Mouse (Mus musculus): ENCODE results near the gene Cdc16. TPM values are rescaled to one million over a fixed set of nuclear protein-coding genes. Genes with fewer than 3 reads are reported as not detected.
A peak's percentile ranks its signal among the peaks of the same experiment; 100 is the strongest.
"Not testable (repeated sequence)": the region's sequence is repeated elsewhere in the genome, so short reads cannot be mapped to it uniquely, and the experiment has no call there.

The Cdc16 gene
- polyA plus RNA-seq (2014; fragmentation: Nextera tagmentation; extraction: Ambion mirVana), result 154 and 160 TPM in 2 replicates

DNA sequence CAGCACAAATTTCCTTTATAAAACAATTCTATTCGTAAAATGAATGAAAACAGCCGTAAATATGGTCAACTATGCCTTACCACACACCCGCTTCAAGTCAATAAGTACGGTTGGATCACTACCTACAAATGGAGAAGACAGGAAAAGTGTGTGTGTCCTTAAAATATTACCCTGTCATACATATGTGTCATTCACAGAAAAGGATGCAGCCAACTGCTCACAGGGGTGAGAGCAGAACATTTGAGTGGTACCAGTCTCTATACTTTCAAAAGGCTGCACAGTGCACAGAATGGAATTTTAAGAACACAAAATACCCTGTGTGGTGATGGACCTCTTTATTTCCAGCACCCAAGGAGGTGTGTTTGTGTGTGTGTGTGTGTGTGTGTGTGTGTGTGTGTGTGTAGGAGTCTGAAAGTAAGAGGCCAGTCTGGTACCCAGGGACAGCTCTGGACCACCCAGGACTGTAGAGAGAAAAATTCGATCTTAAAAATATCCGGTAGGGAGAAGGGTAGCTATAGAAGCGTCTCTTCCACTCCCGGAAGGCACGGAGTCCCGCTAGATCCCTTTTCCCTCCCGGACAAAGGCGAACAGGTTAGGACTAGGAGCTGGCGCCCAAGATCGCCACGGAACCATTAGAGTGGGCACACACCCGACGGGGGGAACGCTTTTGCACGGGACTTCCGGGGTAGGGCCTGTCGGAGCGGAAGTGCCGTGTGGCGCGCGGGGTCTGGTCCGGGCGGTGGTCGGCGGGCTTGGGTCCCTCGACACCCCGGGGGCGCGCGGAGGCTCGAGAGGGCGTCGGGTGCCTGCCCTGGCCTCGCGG, at the start of gene Cdc16:
Gene Cdc16, plus strand, starts transcription at position 695 of the 823 bp plus-strand sequence.
- H3K27ac ChIP-seq (ENCODE audit: low read depth, low read length), result peak within 1 kb of the TSS; percentile 72
- no peaks in the 10 kb centered on the region for H3K27me3 ChIP-seq (ENCODE audit: control insufficient read depth, insufficient read depth, low read length)
- H3K9me3 ChIP-seq (replicated peaks; ENCODE audit: control insufficient read depth, low read length), result no peaks in the 10 kb centered on the region
- ATAC-seq (replicated peaks; ENCODE audit: insufficient number of reproducible peaks, low FRiP score, low TSS enrichment), result peak; percentile 90
- H3K36me3 ChIP-seq (ENCODE audit: control insufficient read depth, insufficient read depth, low read length), result peaks cover 5% of the 10 kb centered on the region; the same call in 1 of the 2 replicates
- peak within 1 kb of the TSS; percentile 81 for H3K4me3 ChIP-seq (ENCODE audit: low read depth, low read length)
- WGBS (ENCODE audit: insufficient replicate concordance), result 9% methylated on average over 36 of the region's 40 CpGs
- H3K9ac ChIP-seq (ENCODE audit: low read depth, low read length), result peak within 1 kb of the TSS; percentile 87
- peaks cover 8% of the 10 kb centered on the region for H3K4me1 ChIP-seq (ENCODE audit: control insufficient read depth, insufficient read depth, low read length)
- H3K4me2 ChIP-seq, result peak within 1 kb of the TSS; percentile 88

DNA sequence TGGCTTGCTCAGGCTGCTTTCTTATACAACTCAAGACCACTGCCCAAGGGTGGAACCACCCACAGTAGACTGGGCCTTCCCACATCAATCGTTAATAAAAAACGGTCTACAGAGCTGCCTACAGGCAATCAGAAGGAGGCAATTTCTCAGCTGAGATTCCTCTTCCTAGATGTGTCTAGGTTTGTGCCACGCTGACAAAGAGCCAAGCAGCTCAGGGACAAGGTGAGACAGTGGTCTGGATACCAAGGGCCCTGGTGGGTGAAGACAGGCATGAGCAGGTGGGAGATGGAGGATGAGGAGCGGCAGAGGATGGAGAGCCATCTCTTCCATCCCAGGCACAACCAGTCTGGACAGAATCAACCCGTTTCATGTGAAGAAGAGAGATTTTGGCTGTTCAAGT, 49.0 kb upstream of the Cdc16 start:
- H3K4me3 ChIP-seq (ENCODE audit: low read depth, low read length), result no peak overlapping the region
- no peaks in the 10 kb centered on the region for H3K9me3 ChIP-seq (replicated peaks; ENCODE audit: control insufficient read depth, low read length)
- no peak overlapping the region for H3K27ac ChIP-seq (ENCODE audit: low read depth, low read length)
- H3K27me3 ChIP-seq (ENCODE audit: control insufficient read depth, insufficient read depth, low read length), result no peaks in the 10 kb centered on the region
- no peaks in the 10 kb centered on the region for H3K36me3 ChIP-seq (ENCODE audit: control insufficient read depth, insufficient read depth, low read length)
- no peak overlapping the region for H3K4me2 ChIP-seq
- no peak for ATAC-seq (replicated peaks; ENCODE audit: insufficient number of reproducible peaks, low FRiP score, low TSS enrichment)
- WGBS (ENCODE audit: insufficient replicate concordance), result 79% methylated on average over 5 of the region's 5 CpGs
- 0 out of 2 replicates have a peak, but pooled peaks cover 4% of the 10 kb centered on the region for H3K4me1 ChIP-seq (ENCODE audit: control insufficient read depth, insufficient read depth, low read length)
- no peak overlapping the region for H3K9ac ChIP-seq (ENCODE audit: low read depth, low read length)

DNA sequence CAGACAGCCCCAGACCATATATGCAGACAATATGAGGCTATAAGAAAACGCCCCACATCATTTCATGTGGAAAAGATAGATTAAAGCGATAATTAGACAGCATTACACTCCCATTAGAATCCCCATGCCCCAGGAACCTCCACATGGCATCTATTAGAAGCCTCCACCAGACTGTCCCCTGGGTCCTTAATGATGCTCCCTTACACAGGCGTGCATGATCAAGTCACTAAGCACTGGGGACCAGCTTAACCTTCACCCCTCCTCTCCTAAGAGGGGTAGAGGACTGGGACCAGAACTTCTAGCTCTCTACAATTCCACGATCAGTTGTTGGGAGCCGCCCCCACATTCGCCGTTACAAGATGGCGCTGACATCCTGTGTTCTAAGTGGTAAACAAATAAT, 38.5 kb upstream of the Cdc16 start:
- 92% methylated on average over 8 of the region's 8 CpGs for WGBS (ENCODE audit: insufficient replicate concordance)
- no peak overlapping the region for H3K4me3 ChIP-seq (ENCODE audit: low read depth, low read length)

GRCm38 (mm10) chr8:13725722-13726121, 31.8 kb upstream of the Cdc16 start:
- Histone ChIP-seq H3K9me3 (replicated peaks; ENCODE audit: control insufficient read depth, low read length) (no peaks in the 10 kb centered on the region), H3K27ac (ENCODE audit: low read depth, low read length) (no peak overlapping the region), H3K4me2 (no peak overlapping the region), H3K9ac (ENCODE audit: low read depth, low read length) (no peak overlapping the region), H3K27me3 (ENCODE audit: control insufficient read depth, insufficient read depth, low read length) (no peaks in the 10 kb centered on the region), H3K36me3 (ENCODE audit: control insufficient read depth, insufficient read depth, low read length) (no peaks in the 10 kb centered on the region), H3K4me3 (ENCODE audit: low read depth, low read length) (no peak overlapping the region), H3K4me1 (ENCODE audit: control insufficient read depth, insufficient read depth, low read length) (no peaks in the 10 kb centered on the region)
- ATAC-seq (replicated peaks; ENCODE audit: insufficient number of reproducible peaks, low FRiP score, low TSS enrichment), result no peak

More for the DNA sequence above, 38.5 kb upstream of the Cdc16 start:
- ATAC-seq (replicated peaks; ENCODE audit: insufficient number of reproducible peaks, low FRiP score, low TSS enrichment), result no peak
- Histone ChIP-seq H3K27ac (ENCODE audit: low read depth, low read length) (no peak overlapping the region), H3K27me3 (ENCODE audit: control insufficient read depth, insufficient read depth, low read length) (no peaks in the 10 kb centered on the region), H3K4me2 (no peak overlapping the region), H3K9me3 (replicated peaks; ENCODE audit: control insufficient read depth, low read length) (no peaks in the 10 kb centered on the region), H3K36me3 (ENCODE audit: control insufficient read depth, insufficient read depth, low read length) (no peaks in the 10 kb centered on the region), H3K4me1 (ENCODE audit: control insufficient read depth, insufficient read depth, low read length) (no peaks in the 10 kb centered on the region), H3K9ac (ENCODE audit: low read depth, low read length) (no peak overlapping the region)

DNA sequence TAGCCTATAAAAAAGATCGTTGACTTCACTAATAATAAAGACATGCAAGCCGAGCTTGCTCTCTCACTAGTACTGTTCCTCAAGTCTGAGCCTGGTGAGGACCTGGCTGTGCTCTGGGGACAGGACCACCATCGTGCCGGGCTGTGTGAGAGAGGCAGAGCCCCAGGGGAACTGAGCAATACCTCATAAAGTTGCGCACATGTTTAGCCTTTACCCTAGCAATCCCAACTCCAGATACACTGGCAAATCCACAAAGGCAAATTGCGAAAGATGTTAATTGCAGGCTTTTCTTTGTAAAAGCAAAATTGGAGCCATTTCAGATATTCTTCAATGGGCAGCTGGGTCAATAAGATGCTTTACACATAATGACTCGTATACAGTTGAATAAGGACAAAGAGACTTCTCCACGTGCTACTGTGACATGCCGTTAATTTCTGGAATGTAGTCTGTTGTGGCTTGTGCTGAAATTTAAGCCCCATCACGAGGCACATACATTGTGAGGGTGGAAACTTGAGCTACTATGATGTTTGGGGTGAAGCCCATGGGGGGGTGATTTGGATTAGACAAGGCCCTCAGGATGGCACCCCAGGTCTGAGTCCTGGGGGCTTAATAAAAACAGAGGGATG, 29.9 kb upstream of the Cdc16 start:
- no peak for ATAC-seq (replicated peaks; ENCODE audit: insufficient number of reproducible peaks, low FRiP score, low TSS enrichment)
- WGBS (ENCODE audit: insufficient replicate concordance), result 78% methylated on average over 10 of the region's 10 CpGs
- Histone ChIP-seq H3K9ac (ENCODE audit: low read depth, low read length) (no peak overlapping the region), H3K27ac (ENCODE audit: low read depth, low read length) (no peak overlapping the region), H3K4me3 (ENCODE audit: low read depth, low read length) (no peak overlapping the region), H3K4me1 (ENCODE audit: control insufficient read depth, insufficient read depth, low read length) (no peaks in the 10 kb centered on the region), H3K4me2 (no peak overlapping the region), H3K27me3 (ENCODE audit: control insufficient read depth, insufficient read depth, low read length) (no peaks in the 10 kb centered on the region), H3K9me3 (replicated peaks; ENCODE audit: control insufficient read depth, low read length) (no peaks in the 10 kb centered on the region), H3K36me3 (ENCODE audit: control insufficient read depth, insufficient read depth, low read length) (no peaks in the 10 kb centered on the region)

GRCm38 (mm10) chr8:13740323-13740770, 17.1 kb upstream of the Cdc16 start:
- peak; percentile 72 for ATAC-seq (replicated peaks; ENCODE audit: insufficient number of reproducible peaks, low FRiP score, low TSS enrichment)
- Histone ChIP-seq H3K9me3 (replicated peaks; ENCODE audit: control insufficient read depth, low read length) (no peaks in the 10 kb centered on the region), H3K4me1 (ENCODE audit: control insufficient read depth, insufficient read depth, low read length) (no peaks in the 10 kb centered on the region), H3K4me2 (no peak overlapping the region), H3K27ac (ENCODE audit: low read depth, low read length) (peak overlapping the region; percentile 68), H3K27me3 (ENCODE audit: control insufficient read depth, insufficient read depth, low read length) (no peaks in the 10 kb centered on the region), H3K4me3 (ENCODE audit: low read depth, low read length) (no peak overlapping the region), H3K36me3 (ENCODE audit: control insufficient read depth, insufficient read depth, low read length) (no peaks in the 10 kb centered on the region), H3K9ac (ENCODE audit: low read depth, low read length) (no peak overlapping the region)
- whole genome bisulfite sequencing (ENCODE audit: insufficient replicate concordance), result 22% methylated on average over 6 of the region's 6 CpGs

DNA sequence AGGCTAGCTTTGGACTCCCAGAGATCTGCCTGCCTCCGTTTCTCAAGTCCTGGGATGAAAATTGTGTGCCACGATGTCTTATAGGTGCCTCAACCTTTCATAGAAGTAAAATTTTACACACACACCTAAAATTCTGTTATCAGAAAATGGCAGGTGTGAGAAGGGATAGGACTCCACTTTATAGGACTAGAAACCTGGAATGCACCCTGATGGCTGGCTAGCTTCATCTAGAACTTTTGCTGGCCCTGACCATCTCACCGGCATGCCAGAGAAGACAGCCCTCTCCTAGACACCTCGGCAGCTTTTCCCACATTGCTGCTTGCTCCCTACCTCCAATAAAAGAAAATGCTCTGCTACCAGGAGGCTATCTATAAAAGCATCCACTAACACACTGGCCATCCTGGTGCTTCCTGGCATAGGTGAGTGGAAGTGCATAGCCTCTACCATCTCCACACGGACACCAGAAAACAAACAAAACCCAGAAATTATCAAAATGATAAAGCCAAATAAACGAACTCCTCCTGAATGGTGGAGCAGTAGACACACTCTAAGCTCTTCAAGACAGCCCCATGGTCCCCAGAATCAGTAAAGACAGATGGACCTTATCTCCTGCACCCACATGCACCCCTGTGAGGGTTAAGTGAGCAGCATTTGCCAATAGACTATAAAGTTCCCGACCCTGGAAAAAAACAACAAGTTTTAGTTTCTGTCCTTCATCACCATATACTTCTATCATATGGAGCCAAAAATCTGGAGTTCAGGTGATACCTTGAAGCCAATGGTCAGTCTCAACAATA, 16.5 kb upstream of the Cdc16 start:
- no peaks in the 10 kb centered on the region for H3K9me3 ChIP-seq (replicated peaks; ENCODE audit: control insufficient read depth, low read length)

DNA sequence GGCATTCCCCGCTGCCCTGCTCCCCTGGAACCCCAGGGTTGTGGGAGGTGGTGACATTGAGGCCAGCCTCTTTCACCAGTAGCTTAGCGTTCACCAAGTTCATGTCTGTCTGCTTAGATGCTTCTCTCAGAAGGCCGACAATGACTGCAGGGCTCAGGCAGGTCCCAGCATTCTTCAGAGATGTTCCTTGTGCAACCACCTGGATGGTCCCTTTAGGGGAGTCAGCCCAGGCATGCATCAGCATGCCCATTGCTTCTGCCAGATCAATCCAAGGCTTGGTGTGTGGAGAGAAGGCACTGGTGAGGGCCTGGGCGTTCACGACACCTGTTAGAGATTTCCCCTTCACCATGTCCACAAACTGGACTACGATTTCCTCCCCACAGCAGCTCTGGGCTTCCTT, 11.3 kb upstream of the Cdc16 start:
- 93% methylated on average over 5 of the region's 6 CpGs for WGBS (ENCODE audit: insufficient replicate concordance)
- not testable (repeated sequence) for H3K27ac ChIP-seq (ENCODE audit: low read depth, low read length); H3K9ac ChIP-seq (ENCODE audit: low read depth, low read length); ATAC-seq (replicated peaks; ENCODE audit: insufficient number of reproducible peaks, low FRiP score, low TSS enrichment); H3K4me2 ChIP-seq; H3K27me3 ChIP-seq (ENCODE audit: control insufficient read depth, insufficient read depth, low read length); H3K4me1 ChIP-seq (ENCODE audit: control insufficient read depth, insufficient read depth, low read length); H3K4me3 ChIP-seq (ENCODE audit: low read depth, low read length); H3K9me3 ChIP-seq (replicated peaks; ENCODE audit: control insufficient read depth, low read length); H3K36me3 ChIP-seq (ENCODE audit: control insufficient read depth, insufficient read depth, low read length)

More for the DNA sequence above, 16.5 kb upstream of the Cdc16 start:
- ATAC-seq (replicated peaks; ENCODE audit: insufficient number of reproducible peaks, low FRiP score, low TSS enrichment), result no peak
- WGBS (ENCODE audit: insufficient replicate concordance), result 68% methylated on average over 7 of the region's 7 CpGs
- Histone ChIP-seq H3K4me1 (ENCODE audit: control insufficient read depth, insufficient read depth, low read length) (no peaks in the 10 kb centered on the region), H3K4me2 (no peak overlapping the region), H3K4me3 (ENCODE audit: low read depth, low read length) (no peak overlapping the region), H3K27me3 (ENCODE audit: control insufficient read depth, insufficient read depth, low read length) (no peaks in the 10 kb centered on the region), H3K9ac (ENCODE audit: low read depth, low read length) (no peak overlapping the region), H3K27ac (ENCODE audit: low read depth, low read length) (peak overlapping the region; percentile 68), H3K36me3 (ENCODE audit: control insufficient read depth, insufficient read depth, low read length) (no peaks in the 10 kb centered on the region)

Measured in heart, embryonic 11.5 days (tissue).